Mouse (Mus musculus): ENCODE data around the gene Pank3. TPM values are rescaled to one million over a fixed set of nuclear protein-coding genes. Genes with fewer than 3 reads are reported as not detected.
"Not testable (repeated sequence)": the region's sequence is repeated elsewhere in the genome, so short reads cannot be mapped to it uniquely, and the experiment has no call there.

Gene Pank3
- polyA plus RNA-seq, 1 experiment: 8.8 TPM

DNA sequence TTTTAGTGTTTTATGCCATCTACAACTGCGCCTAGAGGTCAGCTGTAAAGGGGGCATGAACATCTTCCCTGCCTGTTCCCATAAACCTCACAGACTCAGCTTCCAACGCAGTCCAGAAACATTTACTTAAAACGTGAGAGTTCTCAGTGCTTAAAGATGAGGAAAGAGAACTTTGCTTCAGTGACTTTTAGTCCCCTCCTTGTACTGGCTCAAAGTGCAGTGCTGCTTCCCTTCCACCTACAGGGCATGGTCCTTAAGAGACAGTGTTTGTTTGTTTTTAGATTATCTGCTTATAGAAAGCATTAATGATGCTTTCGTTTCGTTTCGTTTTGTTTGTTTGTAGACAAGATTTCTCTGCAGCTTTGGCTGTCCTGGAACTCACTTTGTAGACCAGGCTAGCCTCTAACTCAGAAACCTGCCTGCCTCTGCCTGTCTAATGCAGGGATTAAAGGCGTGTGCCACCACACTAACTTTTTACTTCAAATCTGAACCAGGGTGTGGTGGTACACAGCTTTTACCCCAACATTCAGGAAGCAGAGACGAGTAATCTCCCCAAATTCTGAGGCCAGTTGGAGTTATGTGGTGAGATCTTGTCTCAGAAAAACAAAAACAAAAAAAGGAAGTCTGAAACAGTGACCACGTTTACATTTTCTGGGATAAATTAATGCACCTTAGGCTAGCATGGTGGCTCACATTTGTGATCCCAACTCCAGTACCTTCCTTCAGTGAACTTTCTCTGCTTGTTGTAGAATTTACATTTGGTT, 1.6 kb downstream of the Pank3 start:
- TF ChIP-seq CTCF (IDR thresholded peaks at IDR 0.05; ENCODE audit: insufficient read depth, low read length) (no peak), POLR2A (IDR thresholded peaks at IDR 0.05; ENCODE audit: borderline replicate concordance, extremely low read depth, low read depth, low read length) (no peak)
- Histone ChIP-seq H3K4me1 (ENCODE audit: control insufficient read depth, insufficient read depth, low read length) (peaks cover 5% of the 10 kb centered on the region; the same call in 1 of the 2 replicates), H3K4me3 (replicated peaks; ENCODE audit: extremely low read depth, low read depth, low read length) (no peak overlapping the region)
- DNase-seq: no peak
- 35% methylated on average over 9 of the region's 9 CpGs for WGBS

DNA sequence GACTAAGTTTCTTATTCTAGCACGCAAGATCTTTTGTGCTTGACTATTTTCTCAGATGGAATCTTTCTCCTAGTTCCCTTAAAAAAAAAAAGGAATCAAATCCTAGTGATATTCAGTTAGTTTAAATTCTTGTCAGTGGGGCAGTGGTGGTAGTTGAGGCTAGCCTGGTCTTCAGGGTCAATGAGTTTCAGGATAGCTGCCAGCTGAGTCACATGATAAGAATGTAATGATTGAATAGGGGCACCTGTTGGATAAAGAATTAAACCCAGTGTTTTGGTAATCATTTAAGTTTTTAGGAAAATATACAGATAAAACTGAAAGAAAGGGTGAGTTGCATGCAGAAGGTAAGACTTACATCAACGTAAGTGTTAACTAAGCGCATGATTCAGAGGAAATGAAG, 6.3 kb downstream of the Pank3 start:
- peaks cover 3% of the 10 kb centered on the region; the same call in 1 of the 2 replicates for H3K4me1 ChIP-seq (ENCODE audit: control insufficient read depth, insufficient read depth, low read length)
- DNase-seq: no peak
- no peak for TF ChIP-seq POLR2A (IDR thresholded peaks at IDR 0.05; ENCODE audit: borderline replicate concordance, extremely low read depth, low read depth, low read length)
- no peak for TF ChIP-seq CTCF (IDR thresholded peaks at IDR 0.05; ENCODE audit: insufficient read depth, low read length)
- 89% methylated on average over 3 of the region's 3 CpGs for WGBS
- no peak overlapping the region for H3K4me3 ChIP-seq (replicated peaks; ENCODE audit: extremely low read depth, low read depth, low read length)

DNA sequence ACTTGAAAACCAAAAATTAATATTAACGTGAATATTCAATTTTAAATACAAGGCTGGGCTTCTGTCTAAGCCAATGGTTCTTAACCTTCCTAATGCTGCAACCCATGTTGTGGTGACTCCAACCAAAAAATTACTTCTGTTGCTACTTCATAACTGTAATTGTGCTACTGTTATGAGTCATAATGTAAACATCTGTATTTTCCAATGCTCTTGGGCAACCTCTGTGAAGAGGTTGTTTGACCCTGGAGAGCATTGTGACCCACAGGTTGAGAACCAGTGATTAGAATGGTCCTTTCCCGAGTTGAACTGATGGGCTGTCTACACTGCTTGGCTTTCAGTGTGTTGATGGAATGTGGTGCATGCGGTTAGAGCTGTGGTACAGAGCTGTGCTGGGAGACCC, 7.2 kb downstream of the Pank3 start:
- TF ChIP-seq POLR2A (IDR thresholded peaks at IDR 0.05; ENCODE audit: borderline replicate concordance, extremely low read depth, low read depth, low read length) (no peak), CTCF (IDR thresholded peaks at IDR 0.05; ENCODE audit: insufficient read depth, low read length) (no peak)
- 78% methylated on average over 3 of the region's 3 CpGs for WGBS

DNA sequence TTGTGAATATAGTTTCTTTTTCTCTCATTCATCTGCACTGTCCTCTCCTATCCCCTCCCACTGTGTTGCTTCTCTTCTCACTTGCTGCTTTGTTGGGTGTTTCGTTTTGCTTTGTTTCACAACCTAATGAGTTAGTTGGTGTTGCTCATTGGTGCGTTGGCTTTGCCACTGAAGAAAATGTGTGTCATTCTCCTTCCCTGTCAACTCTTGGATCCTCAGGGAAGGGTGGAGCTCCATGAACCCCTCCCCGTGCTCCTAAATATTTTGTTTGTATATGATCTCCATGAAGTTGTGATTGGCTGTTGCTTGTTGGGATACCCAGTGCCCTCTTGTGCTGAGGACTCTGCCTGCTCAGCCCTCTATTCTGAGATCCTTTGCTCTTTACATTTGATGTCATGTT, 11.1 kb downstream of the Pank3 start:
- no peaks in the 10 kb centered on the region; the same call in 1 of the 2 replicates for H3K4me1 ChIP-seq (ENCODE audit: control insufficient read depth, insufficient read depth, low read length)
- no peak overlapping the region for H3K4me3 ChIP-seq (replicated peaks; ENCODE audit: extremely low read depth, low read depth, low read length)
- DNase-seq: no peak
- TF ChIP-seq POLR2A (IDR thresholded peaks at IDR 0.05; ENCODE audit: borderline replicate concordance, extremely low read depth, low read depth, low read length): no peak
- TF ChIP-seq CTCF (IDR thresholded peaks at IDR 0.05; ENCODE audit: insufficient read depth, low read length): no peak
- 69% methylated on average over 3 of the region's 3 CpGs for WGBS

More for the DNA sequence above, 7.2 kb downstream of the Pank3 start:
- Histone ChIP-seq H3K4me1 (ENCODE audit: control insufficient read depth, insufficient read depth, low read length) (no peaks in the 10 kb centered on the region; the same call in 1 of the 2 replicates), H3K4me3 (replicated peaks; ENCODE audit: extremely low read depth, low read depth, low read length) (no peak overlapping the region)
- DNase-seq: no peak

DNA sequence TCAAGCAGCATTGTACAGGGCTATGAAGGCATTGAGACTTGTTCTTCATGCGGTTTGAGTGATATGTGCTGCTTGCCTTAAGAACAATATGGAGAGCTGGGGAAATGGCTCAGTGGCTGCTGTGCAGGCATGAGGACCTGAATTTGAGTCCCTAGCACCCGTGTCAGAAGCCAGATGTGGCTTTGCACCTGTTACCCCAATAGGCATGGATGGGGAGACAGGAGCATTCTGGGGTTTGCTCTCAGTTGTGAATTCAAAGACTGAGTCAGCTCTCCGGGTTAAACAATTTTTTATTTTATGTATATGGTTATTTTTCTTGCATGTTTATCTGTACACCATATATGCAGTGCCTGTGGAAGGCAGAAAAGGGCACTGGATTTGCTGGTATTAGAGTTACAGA, 13.2 kb downstream of the Pank3 start:
- 97% methylated on average over 3 of the region's 3 CpGs for WGBS
- no peaks in the 10 kb centered on the region; the same call in 1 of the 2 replicates for H3K4me1 ChIP-seq (ENCODE audit: control insufficient read depth, insufficient read depth, low read length)
- no peak for TF ChIP-seq POLR2A (IDR thresholded peaks at IDR 0.05; ENCODE audit: borderline replicate concordance, extremely low read depth, low read depth, low read length)
- TF ChIP-seq CTCF (IDR thresholded peaks at IDR 0.05; ENCODE audit: insufficient read depth, low read length): no peak
- no peak overlapping the region for H3K4me3 ChIP-seq (replicated peaks; ENCODE audit: extremely low read depth, low read depth, low read length)
- DNase-seq: no peak

DNA sequence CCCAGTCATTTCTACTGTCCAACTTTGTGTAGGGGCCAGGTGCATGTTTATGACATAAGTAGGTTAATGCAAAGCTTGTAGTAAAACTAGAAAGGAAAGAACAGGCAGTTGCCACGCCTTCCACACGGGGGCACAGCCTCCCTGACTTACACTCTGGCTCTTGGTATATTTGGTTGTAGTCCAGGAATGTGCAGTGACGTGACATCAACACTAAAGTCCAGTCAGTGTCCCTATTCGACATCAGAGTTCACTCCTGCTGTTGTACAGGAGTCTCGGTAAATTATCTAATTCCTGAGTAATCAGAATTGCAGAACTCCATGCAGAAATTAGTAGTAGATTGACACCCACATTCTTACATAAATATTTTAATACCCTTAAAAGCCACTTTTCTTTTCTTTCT, 13.8 kb downstream of the Pank3 start:
- Histone ChIP-seq H3K4me1 (ENCODE audit: control insufficient read depth, insufficient read depth, low read length) (no peaks in the 10 kb centered on the region; the same call in 1 of the 2 replicates), H3K4me3 (replicated peaks; ENCODE audit: extremely low read depth, low read depth, low read length) (no peak overlapping the region)
- TF ChIP-seq POLR2A (IDR thresholded peaks at IDR 0.05; ENCODE audit: borderline replicate concordance, extremely low read depth, low read depth, low read length): no peak
- no peak for TF ChIP-seq CTCF (IDR thresholded peaks at IDR 0.05; ENCODE audit: insufficient read depth, low read length)
- DNase-seq: no peak
- WGBS: 79% methylated on average over 5 of the region's 5 CpGs

DNA sequence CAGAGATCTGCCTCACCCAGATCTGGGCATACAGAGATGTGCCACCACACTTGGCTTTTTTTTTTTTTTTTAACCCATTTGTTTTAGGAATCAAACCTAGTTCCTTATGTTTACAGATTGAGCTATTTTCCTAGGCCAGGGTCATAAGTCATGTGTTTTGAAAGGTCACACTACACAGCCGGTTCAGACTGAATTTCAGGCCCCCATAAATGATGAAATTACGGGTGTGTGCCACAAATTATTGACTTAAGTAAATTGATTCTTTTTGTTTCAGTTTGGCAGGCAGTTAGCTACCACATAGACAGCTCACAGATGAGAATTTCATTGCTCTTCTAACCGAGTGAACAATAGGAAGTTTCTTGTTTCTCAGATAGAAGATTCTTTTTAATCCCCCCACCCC, 14.7 kb downstream of the Pank3 start:
- Histone ChIP-seq H3K4me3 (replicated peaks; ENCODE audit: extremely low read depth, low read depth, low read length) (no peak overlapping the region), H3K4me1 (ENCODE audit: control insufficient read depth, insufficient read depth, low read length) (no peaks in the 10 kb centered on the region; the same call in 1 of the 2 replicates)
- no peak for TF ChIP-seq CTCF (IDR thresholded peaks at IDR 0.05; ENCODE audit: insufficient read depth, low read length)
- no peak for TF ChIP-seq POLR2A (IDR thresholded peaks at IDR 0.05; ENCODE audit: borderline replicate concordance, extremely low read depth, low read depth, low read length)
- no peak for DNase-seq
- WGBS: 86% methylated on average over 3 of the region's 3 CpGs

DNA sequence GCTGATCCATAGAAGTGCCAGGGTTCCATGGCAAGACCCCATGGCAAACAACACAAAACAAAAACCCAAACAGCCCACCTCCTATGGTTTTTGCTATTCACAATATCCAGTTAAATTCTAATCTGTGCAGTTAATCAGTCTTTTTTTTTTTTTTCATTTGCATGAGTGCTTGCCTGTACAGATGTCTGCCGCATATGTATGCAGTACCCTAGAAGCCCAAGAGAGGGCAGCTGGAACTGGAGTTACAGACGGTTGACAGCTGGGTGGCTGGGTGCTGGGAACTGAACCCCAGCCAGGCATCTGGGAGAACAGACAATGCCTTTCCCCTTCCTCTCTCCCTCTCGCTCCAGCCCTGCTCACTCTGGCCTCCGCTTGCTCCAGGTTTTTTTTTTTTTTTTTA, 15.3 kb downstream of the Pank3 start:
- H3K4me1 ChIP-seq (ENCODE audit: control insufficient read depth, insufficient read depth, low read length): no peaks in the 10 kb centered on the region; the same call in 1 of the 2 replicates
- WGBS: 98% methylated on average over 4 of the region's 4 CpGs
- no peak overlapping the region for H3K4me3 ChIP-seq (replicated peaks; ENCODE audit: extremely low read depth, low read depth, low read length)
- TF ChIP-seq POLR2A (IDR thresholded peaks at IDR 0.05; ENCODE audit: borderline replicate concordance, extremely low read depth, low read depth, low read length) (no peak), CTCF (IDR thresholded peaks at IDR 0.05; ENCODE audit: insufficient read depth, low read length) (no peak)
- DNase-seq: no peak

DNA sequence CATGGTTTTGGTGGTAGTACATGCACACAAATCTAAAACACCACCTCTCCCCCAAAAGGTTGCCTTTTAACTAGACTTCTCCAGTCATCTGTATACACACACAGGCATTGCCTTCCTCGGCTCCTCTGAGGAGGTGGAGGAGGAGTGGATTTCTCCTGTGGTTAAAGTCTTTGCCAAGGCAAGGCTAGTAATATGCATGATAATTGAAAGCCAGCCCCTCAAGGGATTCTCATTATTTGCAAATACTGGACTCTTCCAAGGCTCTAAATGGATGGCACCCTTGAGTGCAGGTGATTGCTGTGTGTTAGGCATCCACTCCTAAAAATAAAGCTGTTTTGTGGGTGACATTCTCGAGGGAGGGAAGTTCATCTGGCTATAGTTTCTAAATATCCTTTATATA, 19.2 kb downstream of the Pank3 start:
- H3K4me1 ChIP-seq (ENCODE audit: control insufficient read depth, insufficient read depth, low read length): no peaks in the 10 kb centered on the region
- H3K4me3 ChIP-seq (replicated peaks; ENCODE audit: extremely low read depth, low read depth, low read length): no peak overlapping the region
- WGBS: 70% methylated on average over 2 of the region's 2 CpGs
- TF ChIP-seq CTCF (IDR thresholded peaks at IDR 0.05; ENCODE audit: insufficient read depth, low read length): no peak
- no peak for TF ChIP-seq POLR2A (IDR thresholded peaks at IDR 0.05; ENCODE audit: borderline replicate concordance, extremely low read depth, low read depth, low read length)
- no peak for DNase-seq

DNA sequence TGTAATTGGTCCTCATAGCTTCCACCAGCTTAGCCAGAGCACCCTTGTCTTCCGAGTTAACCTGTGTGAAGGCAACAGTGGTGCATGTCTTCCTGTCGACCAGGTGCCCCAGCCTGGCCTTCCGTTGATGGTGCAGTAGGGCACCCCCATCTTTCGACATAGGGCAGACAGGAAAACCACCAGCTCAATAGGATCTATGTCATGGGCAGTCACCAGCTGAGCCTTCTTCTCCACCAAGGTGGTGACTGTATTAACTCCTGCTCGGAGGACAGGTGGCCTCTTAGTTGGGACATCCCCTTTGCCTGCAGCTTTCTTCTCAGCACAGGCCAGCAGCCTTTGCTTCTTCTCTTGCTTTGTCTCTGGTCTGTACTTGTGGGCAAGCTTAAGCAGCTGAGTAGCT, 23.5 kb downstream of the Pank3 start:
- not testable (repeated sequence) for DNase-seq; H3K4me3 ChIP-seq (replicated peaks; ENCODE audit: extremely low read depth, low read depth, low read length); H3K4me1 ChIP-seq (ENCODE audit: control insufficient read depth, insufficient read depth, low read length)
- 71% methylated on average over 5 of the region's 5 CpGs for WGBS
